Mouse (Mus musculus): ENCODE measurements around the gene Myh9.

The Myh9 gene

DNA sequence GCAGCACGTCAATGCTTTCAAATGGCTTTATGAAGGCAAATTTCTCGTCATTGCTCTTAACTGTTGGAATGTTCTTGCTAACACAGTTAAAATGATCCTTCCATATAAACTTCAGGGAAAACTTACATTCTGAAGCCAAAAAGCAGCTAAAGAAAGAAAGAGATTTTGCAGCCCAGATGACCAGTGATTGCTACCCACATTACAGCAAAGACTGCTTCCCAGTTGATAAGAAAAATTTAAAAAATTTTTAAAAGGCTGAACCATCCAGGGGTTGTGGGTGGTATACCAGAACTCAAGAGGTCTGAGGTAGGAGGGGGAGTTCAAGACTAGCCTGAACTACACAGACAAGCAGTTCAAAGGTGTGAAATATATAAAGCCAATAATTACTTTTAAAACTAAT, 1.1 kb upstream of the Myh9 start:
- DNase-seq (ENCODE audit: low read depth, low spot score), result no peak

DNA sequence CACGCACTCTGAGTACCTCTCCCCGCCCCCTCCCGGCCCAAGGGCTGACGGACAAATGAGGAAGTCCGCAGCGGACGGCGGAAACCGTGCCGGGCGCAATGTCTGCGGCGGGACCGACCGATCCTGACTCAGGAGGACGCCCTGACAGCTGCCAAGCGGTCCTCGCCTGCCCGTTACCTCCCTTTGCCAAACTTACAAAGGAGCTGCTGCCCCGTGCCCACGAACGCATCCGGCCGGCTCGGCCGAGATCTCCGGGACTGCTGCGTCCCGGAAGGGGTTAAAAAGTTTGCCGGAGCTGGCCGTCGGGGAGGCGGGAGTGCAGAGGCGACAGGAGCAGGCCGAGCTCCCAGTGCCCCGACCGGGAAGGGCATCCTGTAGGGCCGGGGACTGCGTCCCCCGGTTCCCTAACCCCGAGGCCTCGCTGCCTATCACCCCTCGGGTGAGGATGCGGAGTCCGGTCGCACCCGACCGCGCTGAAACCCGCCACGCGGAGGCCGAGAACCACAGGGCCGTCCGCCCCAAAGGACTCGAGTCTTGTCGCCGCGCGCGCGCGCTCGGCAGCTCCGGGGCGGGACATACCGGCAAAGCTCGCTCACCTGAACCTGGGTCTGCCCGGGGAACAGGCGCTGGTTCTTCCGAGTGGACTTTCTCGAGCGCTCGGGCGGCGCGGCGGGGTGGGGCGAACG, 471 bp downstream of the Myh9 start:
- DNase-seq (ENCODE audit: low read depth, low spot score), result no peak

DNA sequence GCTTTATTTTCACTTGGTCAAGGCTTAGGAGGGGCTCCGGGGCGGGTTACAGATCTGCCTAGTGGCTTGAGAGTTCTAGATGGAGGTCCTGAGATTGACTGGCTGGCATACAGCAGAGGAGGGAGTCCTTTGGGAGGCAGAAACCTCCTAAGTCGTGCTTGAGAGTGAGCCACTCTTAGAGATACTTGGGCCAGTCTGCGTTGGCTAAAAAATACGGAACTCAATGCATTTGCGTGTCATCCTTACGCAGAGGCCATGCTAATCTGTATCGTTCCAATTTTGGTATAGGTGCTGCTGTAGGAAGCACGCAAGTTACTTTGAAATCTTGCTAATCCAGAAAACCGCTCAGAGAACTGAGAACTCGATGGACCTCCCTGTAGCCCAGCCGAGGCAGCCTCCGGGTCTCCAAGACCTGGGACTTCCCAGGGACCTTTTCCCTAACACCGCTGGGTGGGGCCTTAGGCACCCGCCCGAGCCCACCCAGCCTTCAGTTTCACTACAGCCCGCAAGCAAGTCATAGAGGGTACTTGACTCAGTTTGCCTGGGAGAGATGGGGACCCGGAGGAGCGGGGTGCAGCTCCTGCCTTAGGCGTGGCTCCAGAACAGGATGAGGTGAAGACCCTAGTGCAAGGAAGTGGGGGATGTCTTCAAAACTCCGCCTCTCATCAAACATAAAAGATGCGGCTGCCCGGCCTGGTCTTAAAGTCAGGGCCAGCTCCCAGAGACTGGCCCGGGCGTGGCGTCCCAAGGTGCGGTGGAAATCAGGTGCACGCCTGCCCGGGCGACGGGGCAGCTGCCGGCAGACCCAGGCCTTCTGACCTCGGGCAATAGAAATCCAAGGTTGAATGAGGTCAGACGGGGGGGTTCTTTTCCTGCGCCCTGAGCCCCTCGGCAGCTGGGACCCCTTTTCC, 1.3 kb downstream of the Myh9 start:
- DNase-seq (ENCODE audit: low read depth, low spot score), result no peak

DNA sequence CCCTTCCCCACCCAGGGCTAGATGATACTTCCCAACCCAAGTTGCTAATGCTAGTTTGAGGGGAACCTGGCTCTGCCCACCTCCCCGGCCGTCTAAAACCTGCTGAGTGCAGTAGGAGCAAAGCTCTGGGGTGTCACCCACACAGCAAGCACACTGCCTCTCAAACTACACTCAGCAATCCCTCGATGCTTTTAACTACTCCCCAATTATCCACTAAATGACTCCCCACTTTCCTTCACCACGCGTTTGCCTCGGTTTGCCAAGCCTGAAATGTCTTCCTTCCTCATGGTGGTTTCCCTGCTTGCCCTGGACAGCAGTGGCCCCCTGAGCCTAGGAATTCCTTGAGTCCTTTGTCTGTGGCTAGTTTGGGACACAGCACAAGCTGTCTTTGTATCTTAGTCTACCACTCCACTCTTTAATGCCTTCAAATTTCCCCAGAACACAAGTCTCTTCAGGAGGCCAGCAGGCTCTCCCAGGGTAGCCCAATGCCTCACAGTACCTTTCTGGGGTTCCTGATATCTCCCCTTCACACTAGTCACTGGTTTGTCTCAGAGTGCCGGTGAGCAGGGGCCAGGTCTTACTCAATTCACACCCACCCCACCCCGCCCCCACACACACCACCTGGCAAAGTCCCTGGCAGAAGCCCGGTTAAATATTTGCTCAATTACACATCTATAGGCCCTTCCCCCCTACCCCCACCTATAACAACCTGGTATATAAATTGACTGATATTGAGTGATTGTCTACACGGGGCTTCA, 2.3 kb downstream of the Myh9 start:
- no peak for DNase-seq (ENCODE audit: low read depth, low spot score)

DNA sequence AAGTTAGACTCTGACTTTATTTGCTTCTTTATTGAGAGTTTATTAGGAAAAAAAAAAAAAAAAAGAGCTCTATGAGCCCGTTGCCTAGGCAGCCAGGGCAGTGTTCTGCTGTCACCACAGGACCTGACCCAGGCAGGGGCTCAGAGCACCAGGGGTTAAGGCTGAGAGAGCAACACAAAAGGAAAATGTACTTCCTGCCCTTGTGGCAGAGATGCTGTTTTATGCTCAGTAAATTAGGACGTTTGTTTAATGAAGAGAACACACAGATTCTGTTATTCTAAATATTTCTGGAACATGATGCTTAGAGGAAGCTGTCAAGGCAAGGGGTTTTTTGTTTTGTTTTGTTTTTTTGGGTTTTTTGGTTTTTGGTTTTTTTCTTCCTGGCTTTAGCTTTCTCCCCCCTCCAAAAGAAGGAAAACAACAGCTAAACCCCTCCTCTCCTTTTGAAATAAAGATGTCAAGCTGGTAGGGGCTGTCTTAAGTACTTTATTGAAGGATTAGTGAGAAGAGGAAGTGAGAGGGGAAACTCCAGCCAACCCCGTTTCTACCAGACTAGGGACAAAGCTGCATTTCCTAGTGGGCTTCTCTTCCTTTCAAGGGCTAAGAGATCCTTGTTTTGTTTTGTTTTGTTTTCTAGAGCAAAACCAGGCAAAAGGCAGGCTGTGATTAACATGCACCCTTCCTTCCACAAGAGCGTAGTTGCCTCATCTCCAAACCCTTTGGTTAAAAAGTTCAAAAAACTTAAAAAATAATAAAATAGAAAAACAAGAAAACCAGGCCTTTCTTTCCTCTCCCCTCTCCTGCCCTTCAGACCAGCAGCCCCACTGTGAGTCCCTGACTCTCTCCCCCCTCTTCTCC, 3.2 kb downstream of the Myh9 start:
- peak; percentile 51 for DNase-seq (ENCODE audit: low read depth, low spot score)

DNA sequence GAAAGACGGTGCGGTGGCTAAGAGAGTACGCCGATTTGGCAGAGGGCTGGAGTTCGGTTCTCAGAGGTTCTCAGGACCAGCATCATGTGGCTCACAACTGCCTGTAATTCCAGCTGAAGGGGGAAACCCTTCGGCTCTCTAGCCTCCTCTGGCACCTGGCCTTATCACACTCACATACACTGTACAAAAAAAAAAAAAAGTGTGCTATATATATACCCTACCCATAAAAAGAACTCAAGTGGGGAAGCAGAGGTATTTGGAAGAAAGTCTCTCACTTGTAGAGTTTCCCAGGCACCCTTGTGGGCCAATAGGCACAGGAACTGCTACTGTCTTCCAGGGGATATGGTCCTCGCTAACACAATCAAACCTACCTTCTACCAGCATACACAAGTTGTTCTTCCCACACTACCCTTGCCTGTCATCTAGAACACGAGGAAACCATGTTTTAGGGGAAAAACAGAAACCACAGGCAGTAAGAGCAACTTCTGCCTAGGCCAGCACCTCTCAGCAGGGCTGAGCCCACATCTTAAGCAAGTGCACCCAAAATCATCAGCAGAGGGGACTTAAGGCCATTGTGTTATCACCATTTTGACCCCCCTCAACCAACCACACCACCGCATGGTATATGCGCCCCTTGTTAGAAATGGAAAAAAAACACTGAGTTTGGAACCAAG, 4.4 kb downstream of the Myh9 start:
- no peak for DNase-seq (ENCODE audit: low read depth, low spot score)

DNA sequence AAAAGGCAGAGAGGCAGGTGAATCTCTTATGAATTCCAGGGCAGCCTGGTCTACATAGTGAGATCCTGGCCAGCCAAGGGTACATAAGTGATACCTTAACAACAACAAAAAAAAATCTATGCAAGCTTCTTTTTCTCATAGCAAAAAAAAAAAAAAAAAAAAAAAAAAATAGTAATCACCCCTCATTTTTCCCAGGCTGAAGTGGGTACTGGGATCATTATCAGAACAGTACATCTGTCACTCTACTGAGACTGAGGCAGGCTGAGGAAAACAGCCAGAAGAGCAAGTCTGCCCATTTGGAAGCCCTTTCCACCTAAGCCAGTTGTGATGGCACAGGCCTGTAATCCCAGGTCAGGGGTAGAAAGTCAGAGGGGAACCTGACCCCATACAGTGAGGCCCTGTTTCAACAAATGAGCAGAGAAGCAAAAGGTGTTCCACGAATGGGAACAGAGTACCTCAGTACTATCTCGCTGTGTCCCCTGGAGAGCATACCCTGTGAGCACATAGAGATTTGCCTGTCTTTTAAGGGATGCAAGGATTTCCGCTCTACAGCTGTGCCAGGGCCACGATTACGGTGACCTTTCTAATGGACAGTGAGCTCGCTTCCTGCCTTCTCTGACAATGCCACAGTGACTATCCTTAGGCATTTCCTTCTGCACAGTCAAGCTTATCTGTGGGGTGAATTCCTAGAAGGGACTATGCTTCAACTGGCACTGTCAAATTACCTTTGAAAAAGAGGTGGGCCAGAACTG, 5.1 kb downstream of the Myh9 start:
- no peak for DNase-seq (ENCODE audit: low read depth, low spot score)

DNA sequence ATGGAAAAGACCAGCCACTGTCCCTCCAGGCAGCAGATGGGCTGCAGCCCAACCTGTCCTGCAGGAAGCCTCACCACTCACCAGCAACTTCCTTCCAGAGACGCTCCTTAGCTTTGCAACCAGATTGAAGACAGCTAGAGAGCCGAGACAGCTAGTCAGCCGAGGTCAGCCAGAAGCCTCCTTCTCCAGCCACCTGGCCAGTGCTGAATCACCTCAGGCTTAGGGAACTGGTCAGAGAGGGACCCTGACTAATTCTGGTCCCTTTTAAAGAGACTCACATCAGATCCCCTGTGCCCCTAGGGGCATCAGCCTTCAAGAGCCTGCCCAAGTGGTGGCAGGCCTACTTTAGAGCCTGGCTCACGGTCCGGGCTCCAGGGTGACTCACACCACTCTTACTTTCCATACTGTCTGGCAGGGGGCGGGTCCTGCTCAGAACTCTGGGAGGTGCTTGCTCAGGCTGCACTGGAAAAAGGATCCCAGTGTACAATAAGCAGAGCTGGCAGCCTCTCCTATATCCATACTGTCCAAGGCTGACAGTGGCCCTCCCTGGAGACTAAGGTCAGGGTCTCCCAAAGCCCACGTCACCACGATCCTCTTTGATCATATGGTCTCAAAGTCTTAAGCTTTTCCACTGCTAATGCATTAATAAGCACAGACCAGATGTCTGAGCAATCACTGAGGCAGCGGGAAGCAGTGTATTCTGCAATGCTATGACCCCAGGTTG, 5.9 kb downstream of the Myh9 start:
- no peak for DNase-seq (ENCODE audit: low read depth, low spot score)

DNA sequence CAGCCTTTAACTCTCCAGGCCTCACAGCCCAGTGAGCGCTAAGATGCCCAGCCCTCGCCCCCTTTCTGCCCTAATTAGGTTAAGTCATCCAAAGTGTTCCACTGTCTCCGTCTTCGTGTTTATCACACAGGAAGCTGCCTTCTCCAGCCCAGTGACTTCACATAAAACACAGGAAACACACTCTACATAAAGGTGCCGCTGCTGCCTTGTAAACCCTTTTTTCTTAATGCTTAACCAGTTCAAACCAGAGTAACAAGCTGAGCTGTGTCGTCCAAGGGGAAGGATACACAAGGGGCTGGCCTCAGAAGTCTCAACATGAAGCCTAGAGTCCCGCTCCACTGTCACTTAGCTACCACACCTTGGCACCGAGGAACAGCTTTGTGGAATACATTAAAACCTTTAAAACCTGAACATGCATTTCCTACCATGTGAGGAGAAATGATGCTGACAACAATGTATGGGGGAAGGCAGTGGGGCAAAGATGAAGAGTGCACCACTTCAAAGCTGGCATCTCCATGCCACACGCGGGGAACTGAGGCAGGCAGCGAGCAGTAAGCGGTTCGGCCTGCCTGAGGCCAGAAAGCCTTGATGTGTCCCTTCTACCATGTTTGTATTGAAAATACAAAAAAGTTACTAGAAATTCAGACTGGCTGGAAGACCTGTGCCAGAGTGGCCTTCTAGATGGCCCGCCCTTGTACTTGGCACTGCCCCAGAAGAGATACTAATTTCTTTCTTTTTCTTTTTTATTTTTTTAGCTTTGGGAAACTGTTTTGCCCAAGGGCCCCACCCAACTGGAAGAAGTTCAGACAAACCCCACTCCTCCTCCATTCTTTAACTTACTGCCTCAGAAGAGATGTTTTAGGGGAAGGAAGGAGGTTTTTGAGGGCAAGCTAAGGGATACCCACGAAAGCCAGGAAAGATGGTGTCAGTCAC, 7.4 kb downstream of the Myh9 start:
- no peak for DNase-seq (ENCODE audit: low read depth, low spot score)

DNA sequence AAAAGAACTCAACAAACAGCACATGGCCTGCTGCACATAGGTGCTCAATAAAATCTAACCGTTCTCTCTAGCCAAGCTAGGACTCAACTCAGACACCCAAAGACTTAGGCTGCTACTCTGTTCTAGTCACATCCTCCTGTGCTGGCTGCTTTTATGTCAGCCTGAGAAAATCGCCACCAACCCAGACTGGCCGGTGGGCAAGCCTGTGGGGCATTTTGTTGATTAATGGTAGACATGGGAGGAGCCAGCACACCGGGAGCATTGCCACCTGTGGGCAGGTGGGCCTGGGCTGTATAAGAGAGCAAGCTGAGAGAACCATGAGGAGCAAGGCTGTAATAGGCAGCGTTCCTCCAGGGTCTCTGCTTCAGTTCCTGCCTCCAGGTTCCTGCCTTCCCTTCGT, 8.2 kb downstream of the Myh9 start:
- no peak for DNase-seq (ENCODE audit: low read depth, low spot score)

DNA sequence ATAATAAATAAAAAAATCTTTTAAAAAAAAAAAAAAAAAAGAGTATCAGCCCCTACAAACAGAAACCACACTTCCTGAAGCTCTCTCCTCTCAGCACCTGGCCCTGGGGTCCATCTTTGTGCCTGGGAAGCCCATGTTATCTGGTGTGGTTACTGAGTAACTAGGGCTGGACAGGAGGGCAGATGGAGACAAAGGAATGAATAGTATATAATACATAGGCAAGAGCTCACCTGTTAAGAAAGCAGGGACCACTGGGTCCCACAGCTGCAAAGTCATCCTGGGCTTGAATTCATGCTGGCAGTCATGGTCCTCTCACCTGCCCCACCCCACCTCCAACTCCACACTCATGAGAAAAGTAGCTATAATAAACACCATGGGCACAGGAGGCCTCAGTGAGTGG, 8.9 kb downstream of the Myh9 start:
- no peak for DNase-seq (ENCODE audit: low read depth, low spot score)

DNA sequence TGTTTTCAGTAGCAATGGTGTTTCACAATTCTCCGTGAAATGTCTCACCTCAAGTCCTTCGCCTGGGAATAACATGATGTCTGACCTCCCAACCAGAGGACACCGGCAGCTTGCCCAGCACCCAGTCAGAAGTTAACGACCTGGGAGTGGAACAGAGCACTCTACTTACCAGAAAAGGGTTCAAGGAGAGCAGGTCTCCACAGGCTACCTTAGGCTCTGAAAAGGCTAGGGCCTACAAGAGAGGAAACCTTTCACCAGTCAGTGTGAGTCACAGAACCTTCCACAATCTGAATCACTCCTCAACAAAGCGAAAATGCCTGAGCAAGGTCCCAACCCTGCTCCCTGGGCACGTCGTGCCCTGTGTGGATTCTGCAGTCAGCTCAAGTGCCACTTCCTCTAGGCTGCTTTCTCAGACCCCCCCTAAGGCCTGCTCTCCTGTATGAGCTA, 9.5 kb downstream of the Myh9 start:
- no peak for DNase-seq (ENCODE audit: low read depth, low spot score)

DNA sequence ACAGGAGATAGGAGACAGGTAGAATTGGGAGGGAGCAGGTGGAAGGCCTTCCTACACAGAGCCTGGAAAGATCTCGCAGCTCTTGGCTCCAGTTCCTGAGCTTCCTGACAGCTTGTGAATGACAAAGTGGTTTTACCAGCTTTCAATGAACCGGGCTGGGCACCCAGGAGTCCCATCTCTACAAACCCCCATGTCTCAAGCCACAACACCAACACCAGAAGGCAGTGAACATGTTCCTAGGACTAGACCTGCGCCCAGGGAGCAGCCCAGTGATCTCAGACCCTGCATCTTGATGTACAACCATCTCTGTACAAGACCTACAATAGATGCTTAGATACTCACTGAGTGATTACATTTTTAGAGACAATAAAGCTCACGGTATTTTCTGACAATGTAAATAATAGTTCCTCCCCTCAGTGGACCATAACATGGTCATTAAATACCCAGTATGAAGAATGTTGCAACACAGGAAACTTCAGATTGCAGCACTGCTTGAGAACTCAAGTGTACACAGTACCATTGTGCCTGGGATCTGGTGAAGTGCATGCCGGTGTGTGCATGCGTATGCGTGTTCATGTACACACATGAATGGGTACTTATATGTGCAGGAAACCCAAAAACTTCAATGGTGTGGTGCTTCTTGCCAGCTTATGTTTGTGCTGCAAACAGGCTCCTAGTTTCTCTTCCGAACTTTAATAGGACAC, 10.1 kb downstream of the Myh9 start:
- DNase-seq (ENCODE audit: low read depth, low spot score), result no peak

DNA sequence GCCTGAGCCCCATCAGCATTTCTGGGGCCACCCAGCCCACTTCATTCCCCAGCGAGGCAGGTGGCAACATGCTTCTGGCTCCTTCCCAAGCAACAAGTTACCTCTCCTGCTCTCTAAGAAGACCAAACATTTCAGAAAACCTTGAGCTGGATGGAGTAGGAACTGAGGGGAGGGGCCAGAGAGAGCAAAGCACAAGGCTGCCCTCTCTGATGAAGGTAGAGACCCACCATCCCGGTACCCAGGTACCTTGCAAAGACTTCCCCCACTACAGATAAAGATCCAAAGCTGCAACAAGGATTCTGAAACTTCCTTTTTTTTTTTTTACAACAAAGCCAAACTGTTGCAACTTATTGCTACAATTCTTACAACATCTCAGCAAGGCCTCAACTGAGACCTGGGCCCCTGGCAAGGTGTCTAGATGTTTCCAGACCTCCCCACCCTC, 10.8 kb downstream of the Myh9 start:
- DNase-seq (ENCODE audit: low read depth, low spot score), result no peak

DNA sequence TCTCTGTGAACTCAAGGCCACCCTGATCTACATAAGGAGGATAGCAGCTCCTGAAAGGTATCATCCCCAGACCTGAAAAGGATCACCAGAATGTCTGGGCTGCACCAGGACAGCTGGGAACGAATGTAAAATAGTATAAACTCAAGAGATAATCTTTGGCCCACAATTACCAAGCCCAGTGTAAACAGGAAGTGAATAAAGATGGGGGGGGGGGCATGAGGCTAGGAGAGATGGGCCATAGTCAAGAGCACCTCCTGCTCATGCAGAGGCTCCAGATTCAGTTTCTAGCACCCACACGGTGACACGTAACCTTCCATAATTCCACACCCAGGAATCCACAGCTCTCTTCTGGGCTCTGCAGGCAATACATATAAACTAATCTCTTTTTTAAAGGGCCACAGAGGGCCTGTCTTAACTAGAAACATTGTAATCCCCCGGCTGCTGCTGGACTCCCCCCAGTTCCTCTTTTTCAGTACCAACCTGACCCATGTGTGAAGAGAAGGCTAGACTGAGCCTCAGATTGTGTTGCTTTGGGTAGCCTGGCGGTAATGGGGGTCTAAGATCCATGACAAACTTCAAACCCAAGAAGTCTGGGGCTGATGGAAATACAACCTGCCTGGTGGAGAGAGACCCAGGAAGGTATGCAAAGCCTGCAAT, 11.4 kb downstream of the Myh9 start:
- DNase-seq (ENCODE audit: low read depth, low spot score), result no peak

DNA sequence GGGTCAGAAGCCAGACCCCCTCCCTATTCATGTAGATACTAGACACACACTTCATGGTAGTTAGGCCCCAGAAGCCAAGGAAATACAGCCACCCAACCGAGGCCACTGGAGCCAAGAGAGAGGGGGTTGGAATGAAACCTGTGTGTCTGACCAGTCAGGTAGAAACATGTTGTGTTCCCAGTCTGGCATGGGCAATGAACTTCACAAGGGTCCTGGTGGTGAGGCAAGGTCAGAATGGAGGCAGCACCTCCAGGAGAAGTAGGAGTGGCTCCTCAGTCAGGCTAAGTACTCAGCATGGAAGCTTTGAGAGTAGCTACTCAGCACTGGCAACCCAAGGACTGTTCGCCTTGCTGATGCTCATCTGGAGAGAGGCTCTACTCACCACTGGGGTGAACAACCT, 12.4 kb downstream of the Myh9 start:
- no peak for DNase-seq (ENCODE audit: low read depth, low spot score)

DNA sequence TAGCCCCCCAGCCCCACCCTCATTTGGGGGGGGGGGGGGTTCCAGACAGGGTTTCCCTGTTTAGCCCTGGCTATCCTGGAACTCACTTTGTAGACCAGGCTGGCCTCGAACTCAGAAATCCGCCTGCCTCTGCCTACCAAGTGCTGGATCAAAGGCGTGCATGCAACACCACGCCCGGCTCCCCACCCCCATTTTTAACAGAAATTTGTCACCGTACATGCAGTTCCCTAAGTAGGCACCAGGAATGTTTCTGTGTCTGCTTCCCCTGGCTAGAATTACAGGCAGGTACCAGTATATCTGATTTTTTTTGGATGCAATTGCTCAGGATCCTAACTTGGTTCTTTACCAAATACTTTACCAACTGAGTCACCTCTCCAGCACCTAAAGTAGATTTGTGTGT, 13.1 kb downstream of the Myh9 start:
- DNase-seq (ENCODE audit: low read depth, low spot score), result no peak
